Mouse (Mus musculus) spleen, postnatal 14 days (tissue): ENCODE measurements around the gene Il2rg.

Source experiments
- DNase-seq, 2 experiments: peaks; one replicate each; pipeline ENCODE4 v3.0.0; 2021 to 2022; ENCODE audit warnings: low spot score in 2 of 2

The Il2rg gene

GRCm38 (mm10) chrX:101260441-101261325 lies 7.4 kb downstream of the Il2rg start:
- DNase-seq: no peak

GRCm38 (mm10) chrX:101256603-101257002 lies 11.5 kb downstream of the Il2rg start:
- peak in 1 of 2 experiments; percentile 28 for DNase-seq

- DNase-seq: no peak
Observed at GRCm38 (mm10) chrX:101254740-101255139, 13.3 kb downstream of the Il2rg start.

- DNase-seq: peak; percentile 70 to 77
Observed at GRCm38 (mm10) chrX:101253952-101254729, 13.9 kb downstream of the Il2rg start, which contains the start of gene Foxo4. Gene Foxo4 (plus strand): TSS chrX:101254528.

- DNase-seq: no peak
Observed at GRCm38 (mm10) chrX:101245011-101245410, 23.0 kb downstream of the Il2rg start.

GRCm38 (mm10) chrX:101222796-101223162 lies 45.3 kb downstream of the Il2rg start:
- DNase-seq: no peak

- peak; percentile 55 to 67 for DNase-seq
Observed at GRCm38 (mm10) chrX:101221834-101222795, 45.9 kb downstream of the Il2rg start, which contains the start of gene Snx12. Gene Snx12 (minus strand): TSS chrX:101222563.
